Mouse (Mus musculus): Measurements from ENCODE around the gene Pde7b. TPM values are rescaled to one million over a fixed set of nuclear protein-coding genes. Genes with fewer than 3 reads are reported as not detected.

The Pde7b gene
- polyA plus RNA-seq, 1 experiment: not detected

DNA sequence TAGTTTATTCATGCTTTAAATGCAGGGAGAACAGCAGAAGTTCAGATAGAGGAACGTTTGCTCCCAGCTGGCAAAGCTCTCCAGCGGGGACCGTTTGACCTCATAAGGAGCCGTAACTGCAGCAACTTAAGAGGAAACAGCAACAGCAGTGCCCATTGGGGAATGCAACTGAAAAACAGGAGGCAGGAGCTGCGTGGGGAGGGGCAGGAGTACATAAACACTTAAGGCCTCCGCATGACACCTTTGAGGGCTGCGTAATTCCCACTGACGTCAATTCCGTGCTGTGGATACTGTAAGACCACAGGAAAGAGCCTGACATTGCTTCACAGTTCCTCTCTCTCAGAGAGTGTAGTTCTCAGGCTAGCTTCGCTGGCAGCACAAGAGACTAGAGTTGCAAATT lies 219.4 kb downstream of the Pde7b start:
- TF ChIP-seq GATA1 (IDR thresholded peaks at IDR 0.05; ENCODE audit: low read length): no peak

DNA sequence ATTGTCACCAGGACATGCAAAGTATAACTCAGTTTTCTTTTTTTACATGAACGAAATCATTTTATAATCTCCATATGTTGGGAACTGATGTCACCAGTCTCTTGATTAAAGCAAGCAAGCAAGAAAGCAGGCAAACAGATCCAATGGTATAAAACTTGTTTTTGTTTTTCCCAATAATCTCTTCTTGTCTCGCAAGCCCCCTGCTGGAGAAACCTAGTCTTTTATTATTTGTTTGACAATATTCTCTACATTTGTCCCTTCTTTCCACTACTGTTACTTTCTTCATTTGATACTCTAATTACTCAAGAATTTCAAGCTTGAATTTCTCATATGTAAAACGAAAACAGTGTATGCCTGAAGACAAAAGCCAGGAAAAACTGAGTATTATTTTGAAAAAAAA lies 220.1 kb downstream of the Pde7b start:
- TF ChIP-seq GATA1 (IDR thresholded peaks at IDR 0.05; ENCODE audit: low read length): no peak

GRCm38 (mm10) chr10:20503265-20504025 lies 221.4 kb downstream of the Pde7b start:
- no peak for TF ChIP-seq GATA1 (IDR thresholded peaks at IDR 0.05; ENCODE audit: low read length)

DNA sequence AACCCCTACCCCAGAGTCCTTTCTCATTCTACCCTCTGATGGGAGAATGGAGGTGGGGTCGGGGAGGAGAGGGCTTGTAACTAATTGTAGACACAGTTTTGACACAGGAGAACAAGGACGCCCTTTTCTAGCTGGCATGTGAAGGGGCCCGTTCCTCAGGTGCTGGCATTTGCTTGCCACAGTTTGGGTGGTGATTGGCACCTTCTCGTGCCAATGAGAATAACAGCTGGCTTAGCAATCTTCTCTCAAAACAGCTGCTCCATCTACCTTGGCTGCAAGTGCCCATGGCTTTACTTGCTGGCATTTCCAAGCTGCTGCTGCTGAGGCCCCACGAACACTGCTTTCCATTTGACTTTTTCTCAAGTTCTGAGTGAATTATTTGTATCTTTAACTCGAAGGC lies 223.7 kb downstream of the Pde7b start:
- TF ChIP-seq GATA1 (IDR thresholded peaks at IDR 0.05; ENCODE audit: low read length): no peak

- no peak for TF ChIP-seq GATA1 (IDR thresholded peaks at IDR 0.05; ENCODE audit: low read length)
Observed at GRCm38 (mm10) chr10:20495051-20495450, 229.8 kb downstream of the Pde7b start.

DNA sequence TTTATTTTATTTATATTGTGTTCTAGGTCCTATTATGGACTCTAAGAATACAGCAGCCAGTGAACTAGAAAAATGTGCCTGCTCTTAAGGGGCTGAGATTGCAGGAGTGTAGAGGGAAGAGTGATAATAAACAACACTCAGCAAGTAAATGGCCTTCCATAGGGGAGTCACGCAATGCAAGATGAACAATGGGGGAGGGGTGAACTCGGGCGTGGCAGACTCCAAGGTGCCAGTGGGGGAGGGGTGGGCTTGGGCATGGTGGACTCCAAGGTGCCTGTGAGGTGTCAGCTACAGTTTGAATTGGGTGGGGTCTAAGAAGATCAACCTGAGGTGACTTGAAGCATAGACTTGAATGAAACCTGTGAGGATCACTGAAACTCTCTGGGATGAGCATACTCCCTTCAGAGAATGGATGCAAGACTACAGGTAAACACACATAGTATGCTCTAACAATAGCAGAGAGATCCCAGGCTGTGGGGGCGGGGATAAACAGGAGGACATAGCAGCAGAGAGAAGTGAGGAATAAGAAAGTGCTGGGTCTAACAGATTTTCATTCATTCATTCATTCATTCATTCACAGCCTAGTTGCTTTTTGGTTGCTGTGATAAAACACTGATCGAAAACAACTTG lies 230.9 kb downstream of the Pde7b start:
- TF ChIP-seq GATA1 (IDR thresholded peaks at IDR 0.05; ENCODE audit: low read length): no peak

DNA sequence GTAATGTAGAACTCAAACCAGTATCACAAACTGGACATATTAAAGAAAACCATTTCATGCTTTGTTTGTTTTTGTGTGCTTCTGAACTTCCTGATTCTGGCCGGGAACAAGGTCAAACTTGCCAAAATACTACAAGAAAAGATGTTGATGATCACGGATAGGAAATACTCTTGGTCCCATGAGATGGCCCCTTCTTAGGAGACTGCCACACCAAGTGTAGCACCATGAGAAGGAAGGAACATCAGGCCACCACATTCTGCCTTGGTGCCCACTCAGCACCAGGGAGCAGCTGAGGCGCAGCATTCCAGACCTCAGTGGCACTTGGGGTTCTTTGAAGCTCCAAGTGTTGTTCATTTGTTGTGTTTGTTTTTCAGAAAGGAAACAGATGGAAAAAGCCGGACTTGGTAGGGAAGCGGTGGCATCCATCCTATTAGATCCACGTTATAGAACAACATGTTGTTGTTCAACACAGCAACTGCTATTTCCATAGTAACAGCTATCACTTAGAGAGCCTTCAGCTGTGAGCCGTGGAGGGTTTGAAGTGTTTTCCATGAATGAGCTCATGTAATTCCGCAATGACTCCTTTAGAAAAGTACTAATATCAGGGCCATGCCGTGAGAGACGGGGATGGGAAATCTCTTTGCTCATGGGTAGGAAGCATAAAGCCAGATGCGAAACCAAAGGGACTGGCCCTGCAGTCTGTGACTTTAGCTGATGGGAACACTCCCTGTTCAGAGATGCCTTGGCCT lies 232.5 kb downstream of the Pde7b start:
- no peak for TF ChIP-seq GATA1 (IDR thresholded peaks at IDR 0.05; ENCODE audit: low read length)

- no peak for TF ChIP-seq GATA1 (IDR thresholded peaks at IDR 0.05; ENCODE audit: low read length)
Observed at GRCm38 (mm10) chr10:20490775-20491174, 234.1 kb downstream of the Pde7b start.

DNA sequence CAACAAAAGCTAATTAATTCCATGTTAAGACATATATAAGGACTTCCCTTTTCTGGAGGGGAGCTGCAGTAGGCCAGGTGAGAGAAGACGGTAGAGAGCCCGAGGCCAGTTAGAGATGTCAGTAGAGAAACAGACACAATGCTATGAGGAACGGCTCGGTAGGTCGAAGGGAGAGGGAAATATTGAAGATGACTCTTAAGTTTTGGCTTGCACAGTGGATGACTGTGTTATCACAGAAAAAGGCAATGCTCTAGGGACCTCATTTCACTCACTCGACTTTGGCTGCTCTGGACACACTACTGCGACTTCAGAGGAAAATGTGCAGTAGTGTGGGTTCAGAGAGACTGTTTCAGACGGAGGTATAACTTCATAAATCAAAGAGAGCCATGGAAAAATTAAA lies 234.6 kb downstream of the Pde7b start:
- TF ChIP-seq GATA1 (IDR thresholded peaks at IDR 0.05; ENCODE audit: low read length): no peak

DNA sequence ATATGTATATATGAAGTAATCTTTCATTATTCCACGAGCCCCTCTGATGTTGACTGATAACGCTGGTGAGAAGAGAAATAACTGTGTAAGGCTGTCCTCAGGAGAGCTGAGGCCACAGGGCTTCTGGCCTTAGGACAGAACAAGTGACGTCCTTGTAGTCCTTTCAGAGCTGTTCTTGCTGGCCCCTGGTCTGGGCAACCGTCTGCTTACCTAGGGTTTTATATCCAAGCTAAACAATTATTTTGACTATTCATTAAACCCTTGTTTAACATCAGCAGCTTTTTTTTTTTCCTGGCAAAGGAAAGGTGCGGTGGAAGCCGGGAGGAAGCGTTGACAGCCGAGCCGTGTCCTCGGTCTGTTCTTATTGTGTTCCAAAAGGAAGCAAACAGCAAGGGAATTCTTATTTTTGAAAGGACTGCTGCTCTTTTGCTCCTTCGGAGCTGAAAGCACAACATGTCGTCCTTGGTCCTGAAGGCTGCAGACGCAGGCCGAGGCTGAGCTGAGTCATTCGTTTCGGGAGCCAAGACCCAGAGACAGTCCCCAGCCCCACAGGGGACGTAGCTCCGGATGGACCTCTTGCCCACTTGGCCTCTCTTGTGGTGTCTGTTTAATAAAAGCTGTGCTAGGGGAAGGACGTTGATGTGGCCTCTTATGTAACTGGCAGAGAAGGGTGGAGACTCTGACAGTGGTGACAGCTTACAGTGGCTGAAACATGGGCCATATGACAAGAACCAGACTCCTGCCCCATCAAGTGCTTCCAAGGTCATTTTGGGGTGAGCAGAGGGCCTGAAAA lies 238.2 kb downstream of the Pde7b start:
- no peak for TF ChIP-seq GATA1 (IDR thresholded peaks at IDR 0.05; ENCODE audit: low read length)

DNA sequence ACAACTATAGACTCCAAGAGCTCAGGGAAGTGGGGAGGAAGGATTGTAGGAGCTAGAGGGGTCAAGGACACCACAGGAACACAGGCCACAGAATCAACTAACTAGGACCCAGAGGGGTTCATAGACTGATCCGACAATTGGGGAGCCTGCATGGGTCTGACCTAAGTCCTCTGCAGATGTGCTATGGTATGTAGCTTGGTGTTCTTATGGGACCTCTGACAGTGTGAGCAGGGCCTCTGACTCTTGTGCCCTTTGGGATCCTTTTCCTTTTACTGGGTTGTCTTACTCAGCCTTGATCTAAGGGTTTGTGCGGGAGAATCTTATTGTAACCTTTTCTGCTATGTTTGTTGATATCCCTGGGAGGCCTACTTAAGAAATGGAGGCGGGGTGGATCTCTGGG lies 239.1 kb downstream of the Pde7b start:
- TF ChIP-seq GATA1 (IDR thresholded peaks at IDR 0.05; ENCODE audit: low read length): no peak

- TF ChIP-seq GATA1 (IDR thresholded peaks at IDR 0.05; ENCODE audit: low read length): no peak
Observed at GRCm38 (mm10) chr10:20479481-20479880, 245.4 kb downstream of the Pde7b start.

GRCm38 (mm10) chr10:20478456-20478855 lies 246.4 kb downstream of the Pde7b start:
- no peak for TF ChIP-seq GATA1 (IDR thresholded peaks at IDR 0.05; ENCODE audit: low read length)

GRCm38 (mm10) chr10:20474831-20475230 lies 250.0 kb downstream of the Pde7b start:
- TF ChIP-seq GATA1 (IDR thresholded peaks at IDR 0.05; ENCODE audit: low read length): no peak

DNA sequence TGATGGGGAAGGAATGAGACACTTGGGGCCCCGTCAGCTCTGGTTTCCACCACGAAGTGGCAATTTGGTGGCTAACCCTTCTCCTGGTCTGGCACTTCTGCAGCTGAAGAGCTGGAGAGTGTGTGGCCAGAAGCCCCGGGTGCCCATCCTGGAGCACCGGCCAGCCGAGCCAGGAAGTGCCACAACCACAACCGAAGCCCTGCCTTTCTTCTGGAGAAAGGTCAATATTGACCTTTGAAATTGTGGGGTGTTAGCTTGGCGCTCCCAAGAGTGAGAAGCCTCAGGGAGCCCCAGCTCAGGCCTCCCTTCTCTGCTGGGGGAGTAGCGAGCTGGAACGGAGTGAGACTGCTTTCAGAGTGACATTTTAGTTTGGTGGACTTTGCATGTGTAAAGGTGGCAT lies 250.8 kb downstream of the Pde7b start:
- no peak for TF ChIP-seq GATA1 (IDR thresholded peaks at IDR 0.05; ENCODE audit: low read length)

- no peak for TF ChIP-seq GATA1 (IDR thresholded peaks at IDR 0.05; ENCODE audit: low read length)
Observed at GRCm38 (mm10) chr10:20473505-20473904, 251.4 kb downstream of the Pde7b start.
